Mouse (Mus musculus) small intestine, adult 2 months (tissue): ENCODE results near the gene Ing4. TPM values are rescaled to one million over a fixed set of nuclear protein-coding genes. Genes with fewer than 3 reads are reported as not detected.

Experiments
- H3K27ac ChIP-seq: fragments of 200-500 bp; 2 replicates; pipeline ENCODE4 v1.5.1; 2012; ENCODE audit warnings: low read depth, low read length, control low read depth, inconsistent platforms; ENCODE audit not compliant: insufficient read depth
- H3K27me3 ChIP-seq: fragments of 200-500 bp; 2 replicates; pipeline ENCODE4 v1.6.1; 2012; ENCODE audit warnings: mild to moderate bottlenecking, moderate library complexity, low read length, inconsistent platforms; ENCODE audit not compliant: control insufficient read depth, insufficient read depth
- H3K36me3 ChIP-seq: fragments of 200-500 bp; 2 replicates; pipeline ENCODE4 v1.6.1; 2012; ENCODE audit warnings: mild to moderate bottlenecking, low read length, control low read depth, inconsistent platforms; ENCODE audit not compliant: control insufficient read depth, insufficient read depth
- H3K4me1 ChIP-seq: fragments of 200-500 bp; 2 replicates; pipeline ENCODE4 v1.6.1; 2012; ENCODE audit warnings: low read length, inconsistent platforms, mixed read lengths; ENCODE audit not compliant: control insufficient read depth, insufficient read depth, insufficient read length
- H3K4me3 ChIP-seq: fragments of 200-500 bp; 2 replicates; pipeline ENCODE4 v1.5.1; 2012; ENCODE audit warnings: low read depth, mild to moderate bottlenecking, control low read depth, inconsistent platforms, low read length, moderate library complexity
- CTCF ChIP-seq: fragments of 200-500 bp; IDR thresholded peaks from 2 replicates; pipeline ENCODE4 v1.5.1; 2012; ENCODE audit warnings: low read depth, mild to moderate bottlenecking, control low read depth, inconsistent platforms, low read length, moderate library complexity, mixed read lengths; ENCODE audit not compliant: insufficient replicate concordance, insufficient read length; ENCODE audit errors: extremely low read depth
- POLR2A ChIP-seq: fragments of 200-500 bp; IDR thresholded peaks from 2 replicates; pipeline ENCODE4 v1.6.1; 2012; ENCODE audit warnings: low read depth, mild to moderate bottlenecking, control low read depth, inconsistent platforms, low read length, moderate library complexity
- WGBS: fragments of 180-500 bp; shearing (Covaris S2); methylation state at CpG from one replicate; pipeline ENCODE4 v1.1.7; 2018; 5-methylcytosine and 5-hydroxymethylcytosine counted together
- polyA plus RNA-seq: library from polyadenylated mRNA; depleted of rRNA; stranded (reverse); fragments of >200 nt; gene quantifications from 2 replicates; pipeline ENCODE4 v1.2.3, GENCODE M21; 2012

Ing4 gene
- polyA plus RNA-seq, 1 experiment = 32.7 TPM

- H3K36me3 ChIP-seq = peaks cover 24% of the 10 kb centered on the region
- 77% methylated on average over 7 of the region's 7 CpGs for WGBS
- peaks cover 21% of the 10 kb centered on the region for H3K4me1 ChIP-seq
These were observed 43.3 kb downstream of the Ing4 start for GRCm38 (mm10) chr6:125082801-125083386.

GRCm38 (mm10) chr6:125084424-125084823, 44.9 kb downstream of the Ing4 start:
- Histone ChIP-seq H3K4me3 (no peak overlapping the region), H3K27ac (no peak overlapping the region), H3K36me3 (peaks cover 21% of the 10 kb centered on the region), H3K27me3 (no peaks in the 10 kb centered on the region), H3K4me1 (peaks cover 29% of the 10 kb centered on the region)
- TF ChIP-seq POLR2A (no peak), CTCF (peak; percentile 47; the same call in 1 of the 2 replicates)
- 30% methylated on average over 4 of the region's 4 CpGs for WGBS

More at GRCm38 (mm10) chr6:125082801-125083386, 43.3 kb downstream of the Ing4 start:
- Histone ChIP-seq H3K27me3 (no peaks in the 10 kb centered on the region), H3K27ac (no peak overlapping the region), H3K4me3 (no peak overlapping the region)
- TF ChIP-seq POLR2A (no peak), CTCF (no peak)

- Histone ChIP-seq H3K4me1 (peaks cover 21% of the 10 kb centered on the region), H3K4me3 (no peak overlapping the region), H3K27ac (peak overlapping the region; percentile 7; the same call in 1 of the 2 replicates), H3K27me3 (no peaks in the 10 kb centered on the region), H3K36me3 (peaks cover 6% of the 10 kb centered on the region)
- WGBS = 85% methylated on average over 3 of the region's 3 CpGs
- TF ChIP-seq POLR2A (no peak), CTCF (no peak)
These were observed 48.4 kb downstream of the Ing4 start for GRCm38 (mm10) chr6:125087937-125088336.

GRCm38 (mm10) chr6:125088561-125089321, 49.2 kb downstream of the Ing4 start:
- TF ChIP-seq CTCF = no peak
- no peak for TF ChIP-seq POLR2A
- Histone ChIP-seq H3K27ac (peak overlapping the region; percentile 81), H3K4me1 (peaks cover 21% of the 10 kb centered on the region), H3K36me3 (peaks cover 5% of the 10 kb centered on the region), H3K4me3 (peak overlapping the region; percentile 33), H3K27me3 (no peaks in the 10 kb centered on the region)
- 4% methylated on average over 20 of the region's 20 CpGs for WGBS

- Histone ChIP-seq H3K27me3 (no peaks in the 10 kb centered on the region), H3K4me3 (peak overlapping the region; percentile 36), H3K36me3 (no peaks in the 10 kb centered on the region), H3K27ac (peak overlapping the region; percentile 91), H3K4me1 (peaks cover 21% of the 10 kb centered on the region)
- TF ChIP-seq CTCF = no peak
- TF ChIP-seq POLR2A = no peak
- 2% methylated on average over 15 of the region's 15 CpGs for WGBS
These were observed 50.2 kb downstream of the Ing4 start for GRCm38 (mm10) chr6:125089521-125090321.

- WGBS = 55% methylated on average over 10 of the region's 10 CpGs
- H3K36me3 ChIP-seq = no peaks in the 10 kb centered on the region
- TF ChIP-seq CTCF (no peak), POLR2A (no peak)
- no peak overlapping the region for H3K4me3 ChIP-seq
- peak overlapping the region; percentile 48 for H3K27ac ChIP-seq
- H3K27me3 ChIP-seq = no peaks in the 10 kb centered on the region
- peaks cover 21% of the 10 kb centered on the region for H3K4me1 ChIP-seq
These were observed 51.0 kb downstream of the Ing4 start for GRCm38 (mm10) chr6:125090341-125091085.

- H3K4me1 ChIP-seq = peaks cover 18% of the 10 kb centered on the region
- TF ChIP-seq POLR2A (no peak), CTCF (no peak)
- no peak overlapping the region for H3K4me3 ChIP-seq
- no peak overlapping the region for H3K27ac ChIP-seq
- no peaks in the 10 kb centered on the region for H3K27me3 ChIP-seq
- WGBS = 85% methylated on average over 5 of the region's 5 CpGs
- no peaks in the 10 kb centered on the region for H3K36me3 ChIP-seq
These were observed 52.8 kb downstream of the Ing4 start for GRCm38 (mm10) chr6:125092372-125092771.
